Mouse (Mus musculus): ENCODE measurements around the gene Arhgap25. TPM values are rescaled to one million over a fixed set of nuclear protein-coding genes. Genes with fewer than 3 reads are reported as not detected.

Gene Arhgap25
- total RNA-seq, 2 experiments from 2014 or later: 8.5 to 9.6 TPM

DNA sequence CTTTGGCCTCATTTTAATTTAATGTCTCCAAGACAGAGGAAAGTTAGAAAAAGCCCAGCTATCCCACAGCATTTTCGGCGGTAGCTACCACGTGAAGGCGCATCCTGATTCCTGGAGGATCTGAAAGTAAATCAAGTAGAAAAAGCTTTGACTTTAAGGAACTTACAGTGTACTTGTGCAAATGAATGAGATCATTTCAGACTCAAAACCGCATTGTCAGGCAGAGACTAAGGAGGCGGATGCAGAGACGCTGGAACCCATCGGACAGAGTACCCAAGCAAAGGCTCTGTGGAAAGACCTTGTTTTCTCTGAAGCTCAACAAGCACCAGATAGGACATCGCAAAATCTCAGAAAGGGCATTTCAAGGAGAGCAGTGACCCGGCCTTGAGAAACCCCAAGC lies 14.4 kb downstream of the Arhgap25 start:
- no peak for TF ChIP-seq CTCF (IDR thresholded peaks at IDR 0.05)
- no peak overlapping the region for H3K27ac ChIP-seq
- DNase-seq (ENCODE audit: extremely low spot score in 1 of 2, low spot score in 2 of 2): no peak
- intact Hi-C loops (cut with DNase I): no loop called here
- H3K4me3 ChIP-seq: no peak overlapping the region

DNA sequence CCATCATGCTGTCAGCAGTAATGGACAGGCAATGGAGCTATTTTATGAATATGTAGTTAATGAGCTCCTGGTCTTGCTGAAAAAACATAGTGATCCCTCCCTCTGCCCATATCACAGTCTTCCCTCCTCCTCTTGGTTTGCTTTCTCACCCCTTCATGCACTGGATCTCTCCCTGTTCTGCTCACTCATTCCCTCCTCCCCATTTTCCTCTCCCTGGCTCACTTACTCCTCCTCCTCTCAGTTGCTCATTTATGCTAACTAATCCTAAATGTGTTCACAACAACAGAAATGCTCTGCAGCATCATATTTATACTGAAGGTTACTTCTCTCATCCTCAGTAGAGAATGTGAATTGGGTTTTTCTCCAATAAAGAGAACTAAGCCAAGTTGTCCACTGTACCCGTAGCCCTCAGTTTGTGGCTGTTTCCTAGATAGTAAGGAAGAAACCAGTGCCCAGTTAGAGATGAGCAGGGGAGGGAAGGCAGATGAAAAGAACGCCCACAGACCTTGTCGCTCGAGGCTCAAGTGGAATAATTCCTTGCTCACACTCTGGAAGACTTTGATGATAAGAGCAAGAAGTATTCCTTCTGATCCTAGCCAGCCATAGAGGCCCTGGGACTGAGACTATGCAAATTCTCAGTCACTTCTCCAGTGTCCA lies 15.2 kb downstream of the Arhgap25 start:
- Histone ChIP-seq H3K27ac (no peak overlapping the region), H3K4me3 (no peak overlapping the region)
- DNase-seq (ENCODE audit: extremely low spot score in 1 of 2, low spot score in 2 of 2): no peak
- TF ChIP-seq CTCF (IDR thresholded peaks at IDR 0.05): no peak
- intact Hi-C loops (cut with DNase I): no loop called here

DNA sequence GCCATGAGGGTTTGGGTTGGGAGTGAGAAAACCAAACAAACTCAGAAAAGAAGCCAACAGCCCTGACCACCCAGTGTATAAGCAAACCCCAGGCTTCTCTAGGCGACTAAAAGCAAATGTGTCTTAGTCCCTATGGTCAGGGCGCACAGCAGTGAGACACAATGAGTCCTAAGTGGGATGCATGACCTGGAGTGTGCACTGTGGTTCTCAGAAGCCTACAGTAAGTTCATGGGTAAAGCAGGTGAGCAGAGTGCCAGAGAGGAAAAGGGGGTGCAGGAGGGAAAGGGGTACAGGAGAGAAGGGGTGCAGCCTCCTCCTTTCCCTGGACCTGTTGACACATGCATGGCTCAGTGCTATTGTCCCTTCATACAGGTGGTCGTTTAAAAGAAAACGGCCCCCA lies 18.7 kb downstream of the Arhgap25 start:
- intact Hi-C loops (cut with DNase I): no loop called here
- H3K27ac ChIP-seq: no peak overlapping the region
- DNase-seq (ENCODE audit: extremely low spot score in 1 of 2, low spot score in 2 of 2): no peak
- no peak for TF ChIP-seq CTCF (IDR thresholded peaks at IDR 0.05)
- H3K4me3 ChIP-seq: no peak overlapping the region

DNA sequence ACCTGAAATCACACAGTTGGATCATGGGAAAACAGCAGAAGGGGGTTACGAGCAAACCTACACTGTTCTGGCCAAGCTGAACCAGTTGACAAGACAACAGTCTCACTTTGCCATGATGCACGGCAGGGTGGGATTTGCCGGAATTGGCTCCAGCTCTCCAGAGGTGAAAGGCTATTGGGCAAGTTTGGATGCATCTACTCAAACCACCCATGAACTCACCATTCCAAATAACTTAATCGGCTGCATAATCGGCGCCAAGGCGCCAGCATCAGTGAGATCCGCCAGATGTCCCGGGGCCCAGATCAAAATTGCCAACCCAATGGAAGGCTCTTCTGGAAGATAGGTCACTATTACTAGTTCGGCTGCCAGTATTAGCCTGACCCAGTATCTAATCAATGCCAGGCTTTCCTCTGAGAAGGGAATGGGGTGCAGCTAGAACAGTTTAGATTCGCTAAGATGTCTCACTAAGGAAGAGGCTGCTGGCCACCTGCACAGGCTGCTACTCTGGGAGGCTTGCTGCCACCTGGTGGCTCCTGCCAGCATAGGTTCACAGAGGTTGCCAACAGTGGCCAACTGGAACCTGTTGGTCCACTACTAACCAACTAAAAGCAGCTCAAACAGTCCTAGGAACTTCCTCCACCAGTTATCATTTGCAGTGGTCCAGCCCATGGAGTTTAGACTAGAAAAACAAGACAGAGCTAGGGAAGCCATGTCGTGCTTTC lies 19.9 kb downstream of the Arhgap25 start:
- H3K4me3 ChIP-seq: no peak overlapping the region
- H3K27ac ChIP-seq: no peak overlapping the region
- TF ChIP-seq CTCF (IDR thresholded peaks at IDR 0.05): peak; percentile 83
- intact Hi-C loops (cut with DNase I): loop anchor here (2.0 kb wide), 1 partner anchor 46 kb away; no protein-coding TSS in a partner anchor
- DNase-seq (ENCODE audit: extremely low spot score in 1 of 2, low spot score in 2 of 2): peak; percentile 63 to 70

DNA sequence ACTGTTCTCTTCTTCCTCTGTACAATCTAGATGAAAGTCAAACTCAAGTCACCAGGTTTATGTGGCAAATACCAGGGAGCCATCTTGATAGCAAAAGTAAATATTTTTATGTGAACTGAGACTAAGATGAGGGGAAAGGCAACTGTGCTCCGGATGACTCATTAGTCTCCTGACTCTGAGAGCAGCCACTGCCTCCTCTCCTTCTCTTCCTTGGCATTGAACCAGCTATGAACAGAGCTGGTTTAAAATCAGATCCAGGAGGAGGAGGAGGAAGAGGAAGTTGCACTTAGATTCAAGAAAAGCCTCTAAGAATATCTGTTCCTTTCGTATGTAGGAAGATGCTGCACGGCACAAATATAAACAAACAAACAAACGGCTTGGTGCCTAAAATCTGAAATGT lies 22.1 kb downstream of the Arhgap25 start:
- intact Hi-C loops (cut with DNase I): no loop called here
- H3K27ac ChIP-seq: peak overlapping the region; percentile 67
- DNase-seq (ENCODE audit: extremely low spot score in 1 of 2, low spot score in 2 of 2): peak in 1 of 2 experiments; percentile 29
- no peak for TF ChIP-seq CTCF (IDR thresholded peaks at IDR 0.05)
- H3K4me3 ChIP-seq: no peak overlapping the region

DNA sequence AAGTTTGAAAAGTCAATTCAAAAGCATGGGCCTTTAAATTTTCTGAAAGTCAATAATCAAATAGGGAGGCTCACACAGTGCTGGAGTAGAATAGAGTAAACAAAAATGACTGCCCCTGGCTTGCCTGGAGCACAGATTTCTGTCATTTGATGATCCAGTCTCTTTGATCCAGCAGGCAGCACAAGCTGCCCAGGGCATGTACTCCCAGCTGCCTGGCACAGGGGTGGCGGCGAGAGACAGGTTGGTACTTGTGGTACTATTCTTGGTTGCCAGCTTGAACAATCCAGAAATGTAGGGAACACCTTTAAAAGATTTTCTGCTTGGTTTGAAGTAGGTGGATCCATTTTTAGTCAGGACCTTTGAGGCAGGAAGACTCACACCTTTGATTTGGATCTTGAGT lies 23.3 kb downstream of the Arhgap25 start:
- no peak for TF ChIP-seq CTCF (IDR thresholded peaks at IDR 0.05)
- Histone ChIP-seq H3K27ac (no peak overlapping the region), H3K4me3 (no peak overlapping the region)
- DNase-seq (ENCODE audit: extremely low spot score in 1 of 2, low spot score in 2 of 2): no peak
- intact Hi-C loops (cut with DNase I): no loop called here

DNA sequence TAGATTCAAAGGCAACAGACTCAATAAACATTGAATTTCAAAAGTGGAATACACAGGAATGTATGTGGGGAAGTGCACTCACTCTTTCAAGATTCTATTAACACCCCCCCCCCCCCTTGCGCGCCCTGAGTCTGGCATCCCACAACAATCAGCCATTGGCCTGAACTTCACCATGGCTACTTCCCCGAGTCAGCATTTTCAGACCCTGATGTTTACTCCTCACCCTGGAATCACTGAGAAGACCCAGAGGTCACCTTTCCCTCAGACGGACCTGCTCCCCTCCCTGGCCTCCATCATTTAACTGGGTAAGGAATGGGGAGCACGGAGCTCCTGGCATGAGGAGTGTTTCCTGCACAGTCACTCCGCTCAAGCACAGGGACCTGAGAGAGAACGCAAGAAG lies 28.2 kb downstream of the Arhgap25 start:
- no peak for DNase-seq (ENCODE audit: extremely low spot score in 1 of 2, low spot score in 2 of 2)
- TF ChIP-seq CTCF (IDR thresholded peaks at IDR 0.05): no peak
- Histone ChIP-seq H3K4me3 (no peak overlapping the region), H3K27ac (no peak overlapping the region)
- intact Hi-C loops (cut with DNase I): no loop called here

DNA sequence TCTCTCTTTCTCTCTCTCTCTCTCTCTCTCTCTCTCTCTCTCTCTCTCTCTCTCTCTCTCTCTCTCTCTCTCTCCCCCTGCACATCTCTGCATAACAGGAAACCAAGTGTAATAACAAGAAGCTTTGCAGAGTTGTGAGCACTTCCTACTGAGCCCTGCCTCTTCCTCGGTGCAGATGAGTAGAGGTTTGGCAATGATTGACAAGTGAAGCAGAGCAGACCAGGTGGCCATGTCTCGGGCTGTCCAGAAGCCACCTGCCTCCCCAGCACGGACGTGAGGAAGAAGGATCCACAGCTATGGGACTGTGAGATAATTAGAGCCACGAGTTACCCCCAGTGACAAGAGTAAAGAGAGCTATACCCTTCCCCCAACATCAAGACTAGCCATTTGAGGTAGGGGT lies 29.1 kb downstream of the Arhgap25 start:
- Histone ChIP-seq H3K27ac (no peak overlapping the region), H3K4me3 (no peak overlapping the region)
- intact Hi-C loops (cut with DNase I): no loop called here
- TF ChIP-seq CTCF (IDR thresholded peaks at IDR 0.05): no peak
- no peak for DNase-seq (ENCODE audit: extremely low spot score in 1 of 2, low spot score in 2 of 2)

DNA sequence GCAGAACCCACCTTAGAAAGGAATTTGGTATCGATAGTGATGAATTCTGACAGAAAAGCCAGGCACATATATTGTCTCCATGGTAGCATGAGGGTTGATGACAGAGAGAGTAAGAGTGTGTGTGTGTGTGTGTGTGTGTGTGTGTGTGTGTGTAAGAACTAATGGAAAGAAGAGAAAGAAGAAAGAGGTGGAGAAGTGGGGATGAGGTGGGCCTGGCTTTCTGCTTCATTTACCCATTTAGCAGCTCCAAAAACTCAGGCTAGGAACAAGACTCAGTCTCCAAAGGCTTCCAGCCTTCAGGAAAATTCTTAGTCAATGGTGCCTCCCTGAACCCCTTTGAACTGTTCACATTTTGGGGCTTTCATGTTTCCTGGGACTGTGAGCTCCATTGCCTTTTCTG lies 29.5 kb downstream of the Arhgap25 start:
- no peak for DNase-seq (ENCODE audit: extremely low spot score in 1 of 2, low spot score in 2 of 2)
- intact Hi-C loops (cut with DNase I): no loop called here
- no peak overlapping the region for H3K27ac ChIP-seq
- no peak overlapping the region for H3K4me3 ChIP-seq
- TF ChIP-seq CTCF (IDR thresholded peaks at IDR 0.05): no peak

DNA sequence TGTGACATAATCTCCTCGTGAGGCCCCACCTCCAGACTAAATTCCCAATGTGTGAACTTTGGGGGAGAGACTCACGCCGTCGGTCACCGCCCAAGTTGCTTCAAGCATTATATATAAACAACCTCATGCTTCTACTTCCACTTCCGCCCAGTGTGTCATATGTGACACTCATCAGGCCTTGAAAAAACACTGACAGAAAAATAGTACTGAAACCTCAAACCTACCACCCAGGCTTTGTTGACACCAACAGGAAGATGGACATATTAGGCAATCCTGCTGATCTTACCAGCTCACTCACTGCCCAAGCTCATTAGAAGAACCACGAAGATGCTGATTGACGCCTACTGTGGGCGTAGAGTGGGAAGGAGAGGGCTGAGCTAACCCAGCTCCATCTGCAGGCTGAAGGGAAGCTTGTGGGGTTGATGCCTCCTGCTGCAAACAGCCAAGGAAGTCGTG lies 30.2 kb downstream of the Arhgap25 start:
- no peak for TF ChIP-seq CTCF (IDR thresholded peaks at IDR 0.05)
- no peak overlapping the region for H3K4me3 ChIP-seq
- no peak for DNase-seq (ENCODE audit: extremely low spot score in 1 of 2, low spot score in 2 of 2)
- no peak overlapping the region for H3K27ac ChIP-seq
- intact Hi-C loops (cut with DNase I): no loop called here

DNA sequence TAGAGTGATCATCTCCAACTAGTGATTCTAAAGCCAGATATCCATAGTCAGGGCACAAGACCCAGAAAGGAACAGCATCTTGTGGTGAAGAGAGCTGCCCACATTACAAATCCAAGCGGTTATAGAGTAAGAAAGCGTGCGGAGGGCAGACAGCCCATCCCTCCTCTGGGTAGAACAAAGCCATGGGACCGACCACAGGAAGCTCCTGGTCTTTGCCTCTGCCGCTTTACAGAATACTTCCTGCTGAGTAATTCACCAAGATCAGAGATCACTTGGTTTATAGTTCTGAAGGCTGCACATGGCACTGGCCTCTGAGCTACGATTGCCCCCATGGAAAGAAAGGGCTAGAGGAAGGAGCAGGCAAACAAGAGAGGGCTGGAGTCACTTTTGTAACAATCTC lies 30.6 kb downstream of the Arhgap25 start:
- H3K27ac ChIP-seq: no peak overlapping the region
- intact Hi-C loops (cut with DNase I): no loop called here
- H3K4me3 ChIP-seq: no peak overlapping the region
- no peak for TF ChIP-seq CTCF (IDR thresholded peaks at IDR 0.05)
- DNase-seq (ENCODE audit: extremely low spot score in 1 of 2, low spot score in 2 of 2): no peak

DNA sequence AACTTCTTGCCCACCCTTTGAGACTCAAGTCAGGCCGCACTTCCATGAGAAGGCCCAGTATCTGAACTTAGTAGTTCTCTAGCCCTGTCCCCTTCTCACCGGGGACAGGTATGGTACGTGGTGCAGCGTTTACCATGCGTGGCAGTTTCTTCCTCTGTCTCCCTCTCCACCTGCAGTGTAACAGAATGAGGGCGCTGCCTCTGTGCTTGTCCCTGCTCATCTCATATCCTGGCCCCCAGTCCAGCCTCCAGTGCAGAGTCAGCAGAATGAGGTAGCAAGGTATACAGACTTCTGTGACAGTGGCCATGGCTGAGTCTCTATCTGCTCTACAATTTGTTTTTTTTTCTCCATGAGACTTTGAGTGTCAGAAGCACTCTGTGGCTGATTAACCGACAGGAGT lies 32.4 kb downstream of the Arhgap25 start:
- no peak for TF ChIP-seq CTCF (IDR thresholded peaks at IDR 0.05)
- intact Hi-C loops (cut with DNase I): no loop called here

DNA sequence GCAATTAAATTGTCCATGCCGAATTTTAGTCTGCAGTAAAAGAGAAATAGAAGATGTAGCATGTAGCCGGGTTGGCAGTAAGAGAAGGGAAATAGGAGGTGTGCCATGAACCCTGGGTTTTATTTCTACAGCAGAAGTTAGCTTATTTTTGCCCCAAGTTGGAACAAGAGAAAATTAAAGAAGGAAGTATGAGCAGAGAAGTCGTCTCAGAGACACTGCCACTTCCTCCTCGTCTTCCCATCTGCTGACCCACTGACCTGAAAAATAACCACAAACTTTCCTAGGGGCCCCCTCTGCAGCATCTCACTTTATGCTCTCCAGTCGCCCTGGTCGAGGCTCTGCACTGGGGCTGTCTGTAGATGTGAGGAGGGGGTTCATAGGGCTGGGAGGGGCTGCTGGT lies 33.3 kb downstream of the Arhgap25 start:
- Histone ChIP-seq H3K27ac (no peak overlapping the region), H3K4me3 (no peak overlapping the region)
- no peak for DNase-seq (ENCODE audit: extremely low spot score in 1 of 2, low spot score in 2 of 2)
- intact Hi-C loops (cut with DNase I): no loop called here
- no peak for TF ChIP-seq CTCF (IDR thresholded peaks at IDR 0.05)

More for the DNA sequence above, 32.4 kb downstream of the Arhgap25 start:
- no peak overlapping the region for H3K4me3 ChIP-seq
- DNase-seq (ENCODE audit: extremely low spot score in 1 of 2, low spot score in 2 of 2): no peak
- H3K27ac ChIP-seq: no peak overlapping the region

Data from left cerebral cortex, adult 2 months (tissue).